Mouse (Mus musculus) embryonic facial prominence, embryonic 12.5 days (tissue): ENCODE results near the gene Cd200r3. TPM values are rescaled to one million over a fixed set of nuclear protein-coding genes. Genes with fewer than 3 reads are reported as not detected.

ENCODE experiments used
- ATAC-seq: fragments of 200-750 bp; cut with Nextera tagmentation; 2 replicates; pipeline ENCODE4 v1.8.0; 2017; ENCODE audit not compliant: insufficient number of reproducible peaks, insufficient read depth, low FRiP score, low TSS enrichment
- H3K27ac ChIP-seq: fragments of 300-500 bp; sonication (generic); 2 replicates; pipeline ENCODE4 v1.5.1; 2016; ENCODE audit warnings: mild to moderate bottlenecking
- H3K27me3 ChIP-seq: fragments of 300-500 bp; sonication (generic); 2 replicates; pipeline ENCODE4 v1.6.1; 2016; ENCODE audit warnings: mild to moderate bottlenecking, moderate library complexity
- H3K36me3 ChIP-seq: fragments of 300-500 bp; sonication (generic); 2 replicates; pipeline ENCODE4 v1.6.1; 2016; ENCODE audit warnings: mild to moderate bottlenecking
- H3K4me1 ChIP-seq: fragments of 300-500 bp; sonication (generic); 2 replicates; pipeline ENCODE4 v1.6.1; 2016
- H3K4me2 ChIP-seq: fragments of 300-500 bp; sonication (generic); replicated peaks from 2 replicates; pipeline ENCODE4 v1.6.1; 2016; ENCODE audit warnings: mild to moderate bottlenecking, moderate library complexity
- H3K4me3 ChIP-seq: fragments of 300-500 bp; sonication (generic); 2 replicates; pipeline ENCODE4 v1.5.1; 2016; ENCODE audit warnings: mild to moderate bottlenecking
- H3K9ac ChIP-seq: fragments of 300-500 bp; sonication (generic); 2 replicates; pipeline ENCODE4 v1.6.1; 2016; ENCODE audit warnings: mild to moderate bottlenecking, moderate library complexity
- H3K9me3 ChIP-seq: fragments of 300-500 bp; sonication (generic); 2 replicates; pipeline ENCODE4 v1.6.1; 2016; ENCODE audit warnings: mild to moderate bottlenecking, moderate library complexity
- WGBS: fragments of 180-500 bp; shearing (Covaris S2); methylation state at CpG from one replicate; pipeline ENCODE4 v1.1.7; 2016; 5-methylcytosine and 5-hydroxymethylcytosine counted together
- polyA plus RNA-seq: library from polyadenylated mRNA; unstranded; fragments of >200 nt; fragmentation: Nextera tagmentation; extraction: Ambion mirVana; gene quantifications from 2 replicates; pipeline ENCODE4 v1.2.1, GENCODE M21; 2016

Gene Cd200r3
- polyA plus RNA-seq, 1 experiment from 2014 or later: not detected

DNA sequence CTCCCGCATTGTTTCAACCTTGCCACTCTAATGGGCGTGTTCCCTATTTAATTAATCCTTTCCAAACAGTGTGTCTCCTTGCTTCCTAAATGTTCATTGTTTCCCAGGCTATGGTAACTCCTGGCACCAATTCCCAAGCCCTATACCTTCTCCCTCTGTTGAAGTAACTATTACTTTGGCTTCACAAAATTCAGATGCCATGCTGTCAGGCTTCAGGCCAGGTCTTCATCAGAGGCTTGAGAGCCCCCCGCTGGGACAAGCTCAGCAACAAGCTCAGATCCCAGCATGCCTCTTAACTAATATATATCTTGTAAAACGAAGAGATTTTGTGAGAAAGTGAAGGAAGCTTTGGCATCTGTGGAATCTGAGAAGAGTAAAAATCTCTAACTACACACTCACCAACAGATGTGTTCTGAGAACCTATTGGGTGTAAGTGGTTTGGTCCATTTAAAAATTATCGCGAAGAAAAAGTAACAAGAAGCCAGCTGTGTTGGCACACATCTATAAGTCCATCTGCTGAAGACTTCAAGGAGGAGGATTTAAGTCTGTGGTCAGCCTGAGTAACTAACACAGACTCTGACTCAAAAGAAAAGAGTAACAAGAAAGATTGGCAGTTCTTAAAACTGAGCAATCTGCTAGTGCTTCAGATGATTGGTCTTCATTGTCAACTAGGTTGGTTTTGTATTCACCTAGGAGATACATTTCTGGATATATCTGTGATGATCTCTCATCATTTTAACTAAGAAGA is 50.9 kb downstream of the Cd200r3 start:
- WGBS: 82% methylated on average over 6 of the region's 6 CpGs

DNA sequence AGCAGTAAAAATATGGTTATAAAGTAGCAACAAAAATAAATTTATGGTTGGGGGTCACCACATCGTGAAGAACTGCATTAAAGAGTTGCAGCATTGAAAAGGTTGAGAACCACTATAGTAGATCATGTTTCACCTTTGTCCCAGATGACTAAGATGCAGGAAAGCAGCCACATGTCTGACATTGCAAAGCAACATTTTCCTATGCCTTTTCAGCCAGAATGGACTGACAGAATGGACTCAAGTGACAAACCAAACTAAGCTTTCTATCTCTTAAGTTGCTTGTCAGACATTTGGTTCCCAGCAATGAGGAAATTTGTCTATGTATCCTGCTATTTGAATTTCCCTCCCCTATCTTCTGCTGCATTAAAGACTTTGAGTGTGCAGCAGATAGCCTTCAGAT is 51.6 kb downstream of the Cd200r3 start:
- Histone ChIP-seq H3K9ac (no peak overlapping the region), H3K9me3 (no peaks in the 10 kb centered on the region), H3K4me2 (no peak overlapping the region), H3K4me1 (no peaks in the 10 kb centered on the region), H3K27ac (no peak overlapping the region), H3K36me3 (no peaks in the 10 kb centered on the region), H3K4me3 (no peak overlapping the region), H3K27me3 (no peaks in the 10 kb centered on the region)
- ATAC-seq: no peak
- WGBS: 48% methylated on average over 1 of the region's 1 CpGs

More for the DNA sequence above, 50.9 kb downstream of the Cd200r3 start:
- Histone ChIP-seq H3K27ac (no peak overlapping the region), H3K4me2 (no peak overlapping the region), H3K36me3 (no peaks in the 10 kb centered on the region), H3K4me3 (no peak overlapping the region), H3K9ac (no peak overlapping the region), H3K4me1 (no peaks in the 10 kb centered on the region), H3K9me3 (no peaks in the 10 kb centered on the region), H3K27me3 (no peaks in the 10 kb centered on the region)
- ATAC-seq: no peak

DNA sequence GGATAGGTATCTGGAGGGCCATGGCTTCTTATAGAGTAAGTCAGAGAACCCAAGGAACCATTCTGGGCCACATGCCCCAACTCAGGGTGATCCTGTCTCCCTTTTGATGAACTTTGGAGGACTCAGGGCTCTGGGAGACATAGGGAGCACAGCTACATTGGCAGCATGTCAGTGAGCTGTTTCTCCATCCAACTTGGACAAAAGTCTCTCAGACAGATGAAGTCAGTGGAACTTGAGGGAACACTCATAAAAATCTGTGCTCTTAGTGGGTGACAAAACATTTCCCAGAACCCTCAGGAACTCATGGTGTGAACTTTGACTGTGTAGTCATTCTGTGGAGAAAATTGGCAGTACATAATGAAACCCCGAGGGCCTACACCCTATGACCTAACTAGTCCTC is 53.2 kb downstream of the Cd200r3 start:
- Histone ChIP-seq H3K4me3 (no peak overlapping the region), H3K9ac (no peak overlapping the region), H3K9me3 (no peaks in the 10 kb centered on the region), H3K4me1 (no peaks in the 10 kb centered on the region), H3K4me2 (no peak overlapping the region), H3K36me3 (no peaks in the 10 kb centered on the region), H3K27ac (no peak overlapping the region), H3K27me3 (no peaks in the 10 kb centered on the region)
- WGBS: 93% methylated on average over 1 of the region's 1 CpGs
- ATAC-seq: no peak

DNA sequence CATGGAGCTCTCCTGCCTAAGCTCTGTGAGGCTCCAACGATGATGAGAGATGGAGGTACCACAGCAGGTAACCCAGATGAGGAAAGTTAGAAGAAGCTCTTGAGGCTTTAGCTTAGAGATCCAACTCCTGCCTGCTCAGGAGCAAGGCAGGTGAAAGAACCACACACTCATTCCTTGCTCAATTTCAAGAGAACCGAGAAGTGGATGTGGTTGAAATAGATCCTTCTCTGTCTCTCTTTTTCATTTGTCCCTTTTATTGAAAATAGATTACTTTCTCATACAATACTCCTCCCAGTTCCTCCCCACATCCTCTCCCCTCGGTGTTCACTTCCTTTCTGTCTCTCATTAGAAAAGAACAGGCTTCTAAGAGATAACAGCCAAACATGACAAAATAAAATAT is 56.1 kb downstream of the Cd200r3 start:
- Histone ChIP-seq H3K9ac (no peak overlapping the region), H3K4me3 (no peak overlapping the region), H3K36me3 (no peaks in the 10 kb centered on the region), H3K27me3 (no peaks in the 10 kb centered on the region), H3K9me3 (no peaks in the 10 kb centered on the region), H3K4me1 (no peaks in the 10 kb centered on the region), H3K27ac (no peak overlapping the region), H3K4me2 (no peak overlapping the region)
- 78% methylated on average over 3 of the region's 3 CpGs for WGBS
- ATAC-seq: no peak

DNA sequence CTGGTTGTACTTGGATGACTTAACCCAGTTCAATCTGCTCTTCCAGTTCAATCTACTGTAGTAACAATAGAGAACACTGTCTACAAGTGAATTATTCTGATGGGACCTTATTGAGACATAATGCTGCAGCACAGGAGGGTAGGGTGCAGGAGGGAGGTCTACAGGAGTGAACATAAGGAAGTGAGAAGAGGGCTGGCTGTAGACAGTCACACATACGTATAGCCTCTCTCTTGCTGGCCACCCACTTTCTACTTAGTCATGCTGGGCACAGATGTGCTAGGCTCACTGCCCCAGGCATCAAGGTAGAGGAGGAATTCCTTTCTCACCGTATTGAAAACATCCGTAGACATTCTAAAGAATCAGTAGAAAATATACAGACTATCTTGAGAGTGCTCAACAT is 61.0 kb downstream of the Cd200r3 start:
- whole genome bisulfite sequencing: 59% methylated on average over 3 of the region's 3 CpGs
- ATAC-seq: no peak

DNA sequence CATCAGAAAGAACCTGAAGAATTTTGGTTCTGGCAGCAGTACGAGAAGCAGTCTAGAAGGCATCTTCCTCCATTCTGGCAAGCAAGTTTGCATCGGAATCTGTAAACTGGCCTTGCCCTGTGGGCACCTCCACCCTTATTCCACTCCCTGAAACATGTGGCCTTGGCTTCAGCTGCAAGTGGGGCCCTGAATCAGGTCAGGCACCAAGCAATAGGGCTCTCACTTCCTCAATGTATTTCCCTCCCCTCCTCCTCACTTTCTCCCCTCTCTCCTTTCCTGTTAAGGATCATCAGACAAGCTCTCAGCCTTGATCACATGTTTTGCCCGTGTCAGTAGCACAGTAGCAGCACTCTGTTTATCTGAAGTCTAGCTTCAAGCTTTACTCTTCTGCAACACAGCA is 61.8 kb downstream of the Cd200r3 start:
- Histone ChIP-seq H3K4me3 (no peak overlapping the region), H3K4me2 (no peak overlapping the region), H3K4me1 (no peaks in the 10 kb centered on the region), H3K9me3 (no peaks in the 10 kb centered on the region), H3K36me3 (no peaks in the 10 kb centered on the region), H3K9ac (no peak overlapping the region), H3K27me3 (no peaks in the 10 kb centered on the region), H3K27ac (no peak overlapping the region)
- 72% methylated on average over 3 of the region's 3 CpGs for WGBS
- ATAC-seq: no peak

More for the DNA sequence above, 61.0 kb downstream of the Cd200r3 start:
- Histone ChIP-seq H3K4me3 (no peak overlapping the region), H3K4me1 (no peaks in the 10 kb centered on the region), H3K27ac (no peak overlapping the region), H3K4me2 (no peak overlapping the region), H3K9me3 (no peaks in the 10 kb centered on the region), H3K9ac (no peak overlapping the region), H3K36me3 (no peaks in the 10 kb centered on the region), H3K27me3 (no peaks in the 10 kb centered on the region)

DNA sequence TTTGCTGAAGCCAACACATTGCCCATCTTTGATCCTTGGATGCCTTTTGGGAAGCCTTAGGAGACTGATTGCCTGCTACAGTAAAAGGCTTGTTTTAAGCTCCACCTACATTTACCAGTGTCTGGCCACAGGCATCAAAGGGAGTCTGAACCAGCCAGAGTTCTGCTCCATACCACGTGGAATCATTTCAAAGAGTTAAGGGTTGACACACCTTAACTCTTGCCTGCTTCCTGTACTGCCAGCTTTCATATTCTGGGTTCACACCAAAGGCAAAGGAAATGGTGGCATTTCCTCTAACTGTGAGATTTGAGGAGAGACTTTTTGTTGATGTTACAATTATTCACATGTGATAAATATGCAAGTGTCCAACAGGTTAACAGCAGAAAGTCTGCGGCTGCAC is 63.5 kb downstream of the Cd200r3 start:
- Histone ChIP-seq H3K9me3 (no peaks in the 10 kb centered on the region), H3K4me2 (no peak overlapping the region), H3K27ac (no peak overlapping the region), H3K9ac (no peak overlapping the region), H3K36me3 (no peaks in the 10 kb centered on the region), H3K4me1 (no peaks in the 10 kb centered on the region), H3K4me3 (no peak overlapping the region), H3K27me3 (no peaks in the 10 kb centered on the region)
- no peak for ATAC-seq
- WGBS: 45% methylated on average over 2 of the region's 2 CpGs

DNA sequence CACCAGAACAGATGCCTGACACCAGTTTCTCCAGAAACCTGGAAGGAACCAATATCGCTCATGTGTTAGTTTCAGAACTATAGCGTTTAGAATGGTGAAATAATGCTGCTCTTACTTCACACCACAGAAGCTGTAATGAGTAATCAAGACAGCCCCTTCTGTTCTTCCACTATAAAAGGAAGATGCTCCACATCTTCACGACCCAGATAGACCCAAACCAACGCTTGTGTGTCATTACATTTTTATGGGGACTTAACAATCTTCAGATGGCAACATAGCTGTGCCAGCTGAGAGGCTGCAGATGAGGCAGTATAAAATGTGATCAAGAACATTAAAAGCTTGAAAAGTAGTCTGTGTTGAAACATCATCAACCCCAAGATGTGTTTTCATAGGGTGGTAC is 64.3 kb downstream of the Cd200r3 start:
- Histone ChIP-seq H3K27ac (no peak overlapping the region), H3K9ac (no peak overlapping the region), H3K36me3 (no peaks in the 10 kb centered on the region), H3K4me3 (no peak overlapping the region), H3K4me2 (no peak overlapping the region), H3K27me3 (no peaks in the 10 kb centered on the region), H3K9me3 (no peaks in the 10 kb centered on the region), H3K4me1 (no peaks in the 10 kb centered on the region)
- WGBS: 82% methylated on average over 4 of the region's 4 CpGs
- ATAC-seq: no peak

DNA sequence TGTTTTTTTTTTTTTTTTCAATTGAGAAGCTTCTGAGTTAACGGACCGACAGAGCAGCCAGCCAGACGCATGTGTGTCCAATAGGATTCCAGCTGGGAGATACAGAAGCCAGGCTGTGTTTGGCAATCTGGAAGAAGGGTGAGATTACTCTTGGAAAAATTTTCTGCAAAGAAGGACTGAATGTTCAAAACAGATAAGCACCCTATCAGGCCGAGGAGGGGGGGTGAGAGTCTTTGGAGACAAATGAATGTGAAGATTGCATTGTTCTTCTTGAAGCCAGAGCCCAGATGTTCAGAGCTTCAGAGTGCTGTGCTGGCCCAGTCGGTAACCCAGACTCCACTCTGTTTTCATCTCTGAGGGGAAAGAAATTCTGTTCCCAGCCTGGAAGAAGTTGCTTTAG is 66.2 kb downstream of the Cd200r3 start:
- no peak for ATAC-seq
- H3K9me3 ChIP-seq: no peaks in the 10 kb centered on the region
- H3K4me3 ChIP-seq: no peak overlapping the region
- H3K4me1 ChIP-seq: no peaks in the 10 kb centered on the region
- H3K27ac ChIP-seq: no peak overlapping the region
- H3K27me3 ChIP-seq: no peaks in the 10 kb centered on the region
- H3K9ac ChIP-seq: no peak overlapping the region
- H3K36me3 ChIP-seq: no peaks in the 10 kb centered on the region
- no peak overlapping the region for H3K4me2 ChIP-seq
- 57% methylated on average over 5 of the region's 5 CpGs for WGBS

DNA sequence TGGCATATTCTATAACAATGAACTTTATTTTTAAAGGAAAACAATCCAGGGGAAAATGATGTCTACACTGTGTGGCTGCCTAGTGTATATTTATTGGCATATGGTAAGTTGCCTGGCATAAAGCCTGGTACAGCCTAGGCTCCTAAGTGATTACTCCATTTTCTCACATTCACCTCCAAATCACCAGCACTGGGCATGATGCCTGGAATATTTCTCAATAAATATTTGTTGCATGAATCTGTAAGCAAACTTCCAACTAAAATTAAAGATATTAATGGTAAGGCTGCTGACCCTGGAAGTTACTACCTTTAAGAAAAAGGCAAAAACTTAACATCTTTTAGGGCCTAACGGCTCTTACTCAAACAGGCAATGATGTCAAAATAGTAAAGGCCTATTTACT is 72.1 kb downstream of the Cd200r3 start:
- 88% methylated on average over 1 of the region's 1 CpGs for WGBS
- Histone ChIP-seq H3K36me3 (no peaks in the 10 kb centered on the region), H3K27me3 (no peaks in the 10 kb centered on the region), H3K4me3 (no peak overlapping the region), H3K27ac (no peak overlapping the region), H3K4me2 (no peak overlapping the region), H3K9ac (no peak overlapping the region), H3K9me3 (no peaks in the 10 kb centered on the region), H3K4me1 (no peaks in the 10 kb centered on the region)
- no peak for ATAC-seq

DNA sequence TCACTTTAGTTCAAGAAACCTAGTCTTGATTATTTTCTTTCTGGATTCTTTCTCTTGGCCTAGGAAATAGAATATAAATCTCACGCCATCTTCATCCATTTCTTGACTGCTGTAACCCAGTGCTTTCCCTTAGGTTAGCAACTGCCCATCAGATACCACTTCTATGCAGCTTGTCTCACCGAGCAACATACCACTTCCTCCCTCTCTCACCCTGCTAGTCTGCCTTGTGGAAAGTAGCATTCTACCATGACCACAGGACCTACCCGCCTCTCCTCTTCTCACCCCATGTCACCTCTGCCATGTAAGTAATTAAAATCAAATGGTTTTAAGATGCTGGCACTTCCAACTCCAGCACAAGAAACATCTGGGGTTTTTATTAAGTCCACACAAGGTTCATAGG is 73.0 kb downstream of the Cd200r3 start:
- H3K27me3 ChIP-seq: no peaks in the 10 kb centered on the region; the same call in 1 of the 2 replicates
- no peaks in the 10 kb centered on the region for H3K36me3 ChIP-seq
- no peaks in the 10 kb centered on the region for H3K4me1 ChIP-seq
- H3K9me3 ChIP-seq: no peaks in the 10 kb centered on the region
- no peak for ATAC-seq
- 54% methylated on average over 3 of the region's 3 CpGs for WGBS
- H3K27ac ChIP-seq: no peak overlapping the region
- no peak overlapping the region for H3K4me3 ChIP-seq
- H3K4me2 ChIP-seq: no peak overlapping the region
- H3K9ac ChIP-seq: no peak overlapping the region

DNA sequence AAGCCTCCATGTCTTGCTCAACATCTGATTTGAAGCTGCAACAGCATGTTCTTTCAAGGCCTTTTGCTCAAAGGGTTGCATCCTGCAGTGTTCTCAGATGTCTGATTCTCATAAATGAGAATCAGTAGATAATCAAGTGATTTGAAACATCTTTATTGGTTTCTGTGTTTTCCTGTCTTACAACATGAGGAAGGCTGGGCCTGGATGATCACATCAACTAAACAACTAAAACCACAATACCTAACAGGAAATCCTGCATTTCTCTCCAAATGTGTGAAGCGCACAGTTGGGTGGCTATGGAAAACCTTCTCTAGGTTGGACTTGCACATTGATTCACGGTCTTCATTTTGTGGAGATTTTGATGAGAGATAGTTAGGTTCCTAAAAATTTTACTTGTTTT is 75.4 kb downstream of the Cd200r3 start:
- H3K27me3 ChIP-seq: no peaks in the 10 kb centered on the region; the same call in 1 of the 2 replicates
- no peaks in the 10 kb centered on the region for H3K4me1 ChIP-seq
- no peak overlapping the region for H3K4me2 ChIP-seq
- H3K27ac ChIP-seq: no peak overlapping the region
- no peak overlapping the region for H3K4me3 ChIP-seq
- H3K9ac ChIP-seq: no peak overlapping the region
- H3K36me3 ChIP-seq: no peaks in the 10 kb centered on the region
- WGBS: 96% methylated on average over 2 of the region's 2 CpGs
- no peaks in the 10 kb centered on the region for H3K9me3 ChIP-seq
- no peak for ATAC-seq
